Mouse (Mus musculus): Measurements from ENCODE around the gene Kif6. TPM values are rescaled to one million over a fixed set of nuclear protein-coding genes. Genes with fewer than 3 reads are reported as not detected.

The Kif6 gene
- total RNA-seq, 2 experiments from 2014 or later: 4.0 to 5.2 TPM

DNA sequence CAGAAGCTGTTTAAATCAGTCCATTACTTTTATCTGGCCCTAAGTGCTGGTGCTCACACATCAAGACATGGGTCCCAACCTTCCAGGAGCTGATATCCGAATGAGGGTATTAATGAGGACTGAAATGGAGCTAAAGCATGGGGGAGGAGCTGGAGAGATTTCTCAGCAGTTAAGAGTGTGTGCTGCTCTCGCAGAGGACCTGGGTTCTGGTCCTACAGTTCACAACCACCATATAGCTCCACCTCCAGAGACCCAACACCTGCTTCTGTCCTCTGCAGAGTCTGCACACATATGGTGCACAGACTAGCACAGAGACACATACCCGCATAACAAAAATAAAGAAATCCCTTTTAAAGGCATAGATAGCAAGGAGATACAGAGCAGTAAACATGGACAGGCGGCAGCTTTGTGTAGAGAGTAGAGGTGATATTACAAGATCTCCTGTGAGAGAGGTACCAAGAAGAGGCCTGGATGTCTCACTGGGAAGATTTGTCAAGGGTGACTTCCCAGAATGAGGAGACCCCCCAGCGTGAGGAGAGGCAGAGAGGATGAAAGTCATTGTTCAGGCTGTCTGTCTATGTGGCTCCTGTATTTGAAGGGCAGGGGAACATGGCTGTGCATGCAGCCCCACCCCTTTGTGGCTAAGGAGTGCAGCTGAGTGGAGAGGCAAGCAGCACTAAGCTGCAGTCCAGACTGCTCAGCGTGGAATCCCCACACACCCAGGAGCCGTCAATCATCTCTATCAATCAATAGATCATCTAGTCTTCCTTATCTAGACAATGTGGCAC is 173.4 kb downstream of the Kif6 start:
- DNase-seq (ENCODE audit: low spot score in 2 of 2): no peak

DNA sequence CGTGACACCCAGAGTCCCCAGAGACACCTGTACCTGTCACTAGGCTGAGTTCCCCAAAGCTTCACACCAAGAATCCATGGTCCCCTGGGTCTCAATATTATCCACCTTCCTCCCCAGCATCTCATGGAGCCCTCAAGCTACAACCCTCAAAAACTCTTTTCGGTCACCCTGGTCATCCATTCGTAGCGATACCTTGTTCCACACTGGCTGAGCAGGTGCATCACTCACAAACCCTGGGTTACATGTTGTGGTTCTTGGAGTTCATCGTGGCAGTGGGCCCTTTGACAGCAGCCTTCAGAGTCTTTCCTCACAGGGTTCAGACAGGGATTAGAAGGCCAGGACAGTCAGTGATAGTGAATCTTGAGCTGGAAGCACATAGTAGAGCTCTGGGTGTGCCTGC is 176.6 kb downstream of the Kif6 start:
- DNase-seq (ENCODE audit: low spot score in 2 of 2): no peak

DNA sequence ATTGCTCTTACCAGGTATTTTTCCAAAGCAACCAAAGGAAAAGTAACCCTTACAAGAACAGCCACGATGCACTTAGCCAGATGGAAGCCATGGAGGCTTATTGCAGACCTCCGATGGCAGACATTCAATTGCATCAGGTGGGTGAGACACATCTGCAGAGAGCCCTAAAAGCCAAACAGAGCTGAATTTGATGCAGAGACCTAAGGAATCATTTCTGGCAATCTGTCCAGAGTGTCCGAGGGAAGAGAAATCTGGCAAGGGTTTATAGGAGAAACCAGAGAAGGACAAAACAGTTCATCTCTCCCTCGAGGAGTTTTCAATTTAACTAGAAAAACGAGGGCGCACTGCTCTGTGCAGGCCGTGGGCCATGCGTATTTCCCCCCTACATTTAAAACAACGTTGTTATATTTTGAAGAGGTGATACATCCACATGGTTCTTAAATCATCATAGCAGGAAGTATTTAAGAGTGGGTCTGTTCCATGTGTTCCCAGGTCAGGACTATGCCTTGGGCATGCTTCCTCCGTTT is 177.3 kb downstream of the Kif6 start:
- no peak for DNase-seq (ENCODE audit: low spot score in 2 of 2)

DNA sequence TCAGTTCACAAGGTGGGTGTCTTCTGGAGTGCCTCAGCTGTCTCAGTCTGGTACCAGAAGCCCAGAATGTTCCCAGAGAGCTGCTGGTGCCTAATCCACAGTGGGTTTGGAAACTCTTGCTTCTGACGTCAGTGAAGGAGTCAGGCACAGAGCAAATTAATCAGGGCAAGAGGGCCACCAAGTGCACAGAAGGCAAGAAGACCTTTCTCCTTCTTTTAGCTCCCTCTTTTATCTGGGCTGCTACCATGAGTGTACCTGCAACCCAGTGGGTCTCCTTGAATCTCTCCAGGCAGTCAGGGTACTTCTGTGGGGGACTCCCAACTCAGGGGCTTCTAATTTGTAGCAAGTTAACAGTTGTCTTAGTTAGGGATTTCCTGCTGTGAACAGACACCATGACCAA is 178.0 kb downstream of the Kif6 start:
- DNase-seq (ENCODE audit: low spot score in 2 of 2): no peak

DNA sequence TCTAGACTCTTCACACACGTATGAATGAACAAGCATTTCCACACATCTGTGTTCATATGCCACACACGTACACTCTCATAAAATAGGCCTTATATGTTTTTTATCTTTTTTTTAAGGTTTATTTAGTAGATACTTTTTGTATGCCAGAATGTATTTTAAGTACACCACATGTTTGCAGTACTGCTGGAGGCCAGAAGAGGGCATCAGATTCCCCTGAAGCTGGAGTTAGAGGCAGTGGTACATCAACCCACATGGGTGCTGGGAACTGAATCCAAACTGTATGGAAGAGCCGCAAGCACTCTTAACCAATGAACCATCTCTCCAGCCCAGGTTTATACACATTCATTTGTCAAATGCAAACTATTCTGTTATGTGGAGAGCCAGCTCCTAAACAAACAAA is 179.0 kb downstream of the Kif6 start:
- no peak for DNase-seq (ENCODE audit: low spot score in 2 of 2)

DNA sequence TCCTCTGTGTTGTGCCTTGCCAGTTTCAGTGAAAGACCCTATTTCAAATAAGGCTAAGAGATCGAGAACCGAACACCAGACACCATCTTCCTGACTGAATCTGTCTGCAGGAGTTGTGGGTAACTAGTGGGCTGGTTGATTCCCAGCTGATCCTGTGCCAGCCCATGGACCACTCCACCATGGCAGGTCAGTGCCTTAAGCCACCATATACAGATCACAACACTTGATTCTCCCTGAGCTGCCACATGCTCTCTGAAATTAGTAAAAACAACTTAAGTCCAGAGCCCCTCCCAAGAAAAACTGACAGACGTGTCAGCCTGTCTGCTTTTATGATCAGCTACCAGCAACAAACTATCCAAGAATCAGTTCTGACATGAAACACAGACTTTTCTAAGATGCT is 180.3 kb downstream of the Kif6 start:
- DNase-seq (ENCODE audit: low spot score in 2 of 2): no peak

DNA sequence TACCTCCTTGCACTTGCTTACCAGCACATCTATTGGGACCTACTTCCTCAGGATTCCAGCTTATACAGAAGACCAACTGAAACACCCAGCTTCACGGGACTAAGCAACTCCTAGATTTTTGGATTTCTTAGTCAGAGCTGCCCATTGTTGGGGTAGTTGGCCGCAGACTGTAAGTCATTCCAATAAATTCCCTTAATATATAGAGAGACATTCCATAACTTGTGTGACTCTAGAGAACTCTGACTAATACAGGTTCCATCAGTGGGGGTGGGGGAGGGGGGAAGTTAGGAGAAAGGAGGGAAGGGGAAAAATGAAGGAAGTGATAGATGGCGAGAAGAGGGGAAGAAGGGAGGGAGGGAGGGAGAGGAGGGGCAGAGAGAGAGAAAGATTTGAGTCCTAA is 181.2 kb downstream of the Kif6 start:
- no peak for DNase-seq (ENCODE audit: low spot score in 2 of 2)

DNA sequence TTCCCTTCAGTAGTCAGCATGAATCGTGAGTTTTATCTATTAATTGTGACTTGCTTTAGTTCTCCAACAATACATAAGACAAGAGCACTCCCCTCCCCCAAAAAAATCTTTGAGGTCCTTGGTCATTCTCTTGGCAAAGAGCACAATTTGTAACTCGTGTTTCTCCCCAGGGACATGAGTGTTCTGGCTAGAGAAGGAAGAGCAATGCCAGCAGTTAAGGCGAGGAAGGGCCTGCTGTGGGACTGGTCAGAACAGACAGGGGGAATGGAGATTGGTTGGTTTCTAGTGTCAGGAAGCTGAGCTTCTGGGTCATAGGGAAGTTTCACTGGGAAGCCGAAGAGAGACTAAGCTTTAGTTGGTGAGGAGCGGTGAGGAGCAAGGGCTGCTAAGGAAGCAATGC is 184.2 kb downstream of the Kif6 start:
- DNase-seq (ENCODE audit: low spot score in 2 of 2): no peak

DNA sequence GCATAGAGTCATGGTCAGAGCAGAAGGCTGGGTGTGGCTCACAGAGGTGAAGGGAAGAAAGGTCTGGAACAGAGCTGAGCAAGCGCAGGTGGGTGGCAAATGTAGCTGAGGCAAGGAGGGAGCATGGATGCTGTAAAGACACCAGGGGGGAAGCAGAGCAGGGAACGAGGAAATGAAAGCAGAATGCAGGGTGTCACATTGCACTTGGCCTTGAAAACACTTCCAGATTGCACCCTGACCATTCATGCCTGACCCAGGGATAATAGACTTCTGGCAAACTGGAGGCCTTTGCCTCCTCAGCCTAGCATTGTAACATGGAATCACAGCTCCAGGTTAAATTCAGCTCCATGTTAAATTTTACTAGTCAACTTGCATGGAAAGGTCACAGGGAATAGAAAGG is 185.2 kb downstream of the Kif6 start:
- no peak for DNase-seq (ENCODE audit: low spot score in 2 of 2)

DNA sequence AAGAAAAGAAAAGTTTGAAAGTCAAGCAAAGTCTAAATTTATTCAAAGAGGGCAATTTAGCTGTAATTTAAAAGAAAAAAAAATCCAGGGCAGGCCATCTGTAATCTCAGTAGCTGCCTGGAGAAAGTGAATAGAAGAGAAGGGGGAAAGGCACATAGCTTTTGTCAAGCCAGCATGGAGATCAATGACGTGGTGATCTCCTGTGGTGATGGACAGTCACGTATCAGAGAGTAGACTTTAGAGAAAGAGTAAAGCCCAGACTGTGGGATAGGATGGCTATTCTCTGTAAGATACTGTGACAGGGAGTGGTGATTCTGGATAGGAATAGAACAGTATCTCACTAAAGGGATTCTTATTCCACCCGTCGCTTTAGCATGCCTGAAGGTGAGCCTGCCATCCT is 192.5 kb downstream of the Kif6 start:
- DNase-seq (ENCODE audit: low spot score in 2 of 2): no peak

DNA sequence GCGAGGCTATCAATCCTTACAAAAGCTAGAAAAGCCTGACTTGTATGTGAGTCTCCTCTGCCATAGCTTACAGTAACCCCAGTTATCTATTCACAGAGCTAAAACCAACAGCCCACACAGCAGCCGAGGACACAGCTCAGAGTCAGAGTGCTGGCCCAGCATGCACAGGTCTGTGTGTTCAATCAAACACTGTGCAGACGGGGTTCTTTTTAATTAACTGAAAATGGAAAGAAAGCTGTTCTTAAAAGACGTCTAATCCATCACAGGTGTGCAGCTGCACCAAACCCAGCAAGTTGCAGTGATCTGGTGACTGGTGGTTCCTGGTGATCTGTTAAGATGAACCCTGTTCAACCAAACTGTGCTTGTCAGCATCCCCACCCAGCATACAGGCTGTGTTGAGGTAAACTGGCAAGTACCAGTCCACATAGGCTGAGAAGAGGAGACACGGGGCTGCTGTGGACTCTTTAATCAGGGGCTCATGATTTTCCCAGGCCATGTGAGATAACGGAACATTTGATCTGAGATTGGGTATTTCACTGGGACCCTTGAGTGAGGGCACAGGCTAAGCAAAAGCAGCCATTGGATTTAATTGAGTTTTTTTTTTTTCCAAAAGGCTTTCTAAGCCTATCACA is 193.9 kb downstream of the Kif6 start:
- DNase-seq (ENCODE audit: low spot score in 2 of 2): no peak

DNA sequence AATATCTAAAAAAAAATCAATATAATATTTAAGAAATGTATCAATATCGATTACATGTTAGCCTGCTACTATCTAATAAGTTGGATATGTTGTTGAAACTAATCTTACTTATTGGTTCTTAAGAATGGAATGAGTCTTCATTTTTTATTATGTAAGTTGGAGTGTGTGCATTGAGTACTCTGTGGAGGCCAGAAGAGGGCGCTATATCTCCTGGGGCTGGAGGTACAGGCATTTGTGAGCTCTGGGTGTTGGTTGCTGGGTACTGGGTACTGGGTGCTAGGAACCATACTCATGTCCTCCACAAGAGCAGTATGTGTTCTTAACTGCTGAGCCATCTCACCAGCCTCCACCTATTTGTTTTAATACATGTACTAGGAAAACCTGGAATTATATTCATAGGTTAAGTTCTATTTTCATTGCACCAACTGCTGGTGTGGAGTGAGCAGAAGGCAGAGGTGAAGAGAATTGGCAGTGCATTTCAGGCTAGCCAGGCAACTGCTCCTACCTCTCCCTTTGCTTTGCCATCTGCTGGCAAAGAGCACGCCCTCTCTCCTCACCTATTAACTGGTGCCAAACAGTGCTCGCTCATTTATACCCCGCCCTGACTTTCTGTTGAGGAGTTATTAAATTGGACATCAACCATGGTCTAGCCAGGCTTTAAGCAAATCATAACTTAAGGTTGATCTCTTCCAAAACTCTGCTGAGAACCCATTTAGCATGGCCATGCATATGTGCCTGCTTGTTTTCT is 199.1 kb downstream of the Kif6 start:
- DNase-seq (ENCODE audit: low spot score in 2 of 2): no peak

DNA sequence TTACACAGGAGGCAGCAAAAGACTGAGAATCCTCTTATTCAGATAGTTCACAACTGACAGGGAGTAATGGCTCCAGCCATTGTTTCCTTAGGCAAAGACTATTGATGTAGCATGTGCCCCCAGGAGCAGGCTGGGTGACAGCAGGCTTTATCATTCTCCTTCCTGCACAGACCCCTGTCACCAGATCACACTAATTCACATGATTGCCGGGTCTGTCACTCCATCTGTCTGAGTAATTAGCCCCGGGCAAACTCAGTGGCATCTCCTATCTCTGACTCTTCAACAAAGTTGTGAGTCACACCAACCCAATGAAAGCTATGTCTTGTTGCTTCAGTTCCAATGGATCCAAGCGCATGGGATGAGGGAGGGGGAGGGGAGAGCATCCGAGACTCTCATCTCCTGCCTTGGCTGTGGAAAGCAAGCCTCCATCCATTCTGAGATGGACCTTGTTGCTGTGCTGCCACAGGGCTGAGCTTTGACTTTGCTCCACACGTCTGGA is 201.2 kb downstream of the Kif6 start:
- DNase-seq (ENCODE audit: low spot score in 2 of 2): no peak

DNA sequence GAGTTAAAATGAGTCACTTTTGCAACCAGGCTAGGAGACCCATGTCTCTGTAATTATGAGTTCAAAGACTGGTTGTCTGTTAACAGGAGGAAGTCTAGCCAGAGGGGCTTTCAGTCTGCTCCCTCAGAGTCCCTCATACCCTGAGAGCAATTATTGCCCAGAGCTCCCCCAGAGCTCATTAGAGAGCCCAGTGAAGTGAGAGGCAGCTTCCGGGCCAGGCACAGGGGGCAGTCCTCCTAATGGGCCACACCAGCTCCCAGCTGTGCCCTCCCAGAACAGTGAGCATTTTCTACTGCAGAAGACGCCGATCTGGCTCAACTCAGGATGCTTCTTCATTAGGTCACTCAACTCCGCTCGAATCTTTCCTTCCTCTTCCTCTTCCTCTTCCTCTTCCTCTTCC is 201.8 kb downstream of the Kif6 start:
- no peak for DNase-seq (ENCODE audit: low spot score in 2 of 2)

DNA sequence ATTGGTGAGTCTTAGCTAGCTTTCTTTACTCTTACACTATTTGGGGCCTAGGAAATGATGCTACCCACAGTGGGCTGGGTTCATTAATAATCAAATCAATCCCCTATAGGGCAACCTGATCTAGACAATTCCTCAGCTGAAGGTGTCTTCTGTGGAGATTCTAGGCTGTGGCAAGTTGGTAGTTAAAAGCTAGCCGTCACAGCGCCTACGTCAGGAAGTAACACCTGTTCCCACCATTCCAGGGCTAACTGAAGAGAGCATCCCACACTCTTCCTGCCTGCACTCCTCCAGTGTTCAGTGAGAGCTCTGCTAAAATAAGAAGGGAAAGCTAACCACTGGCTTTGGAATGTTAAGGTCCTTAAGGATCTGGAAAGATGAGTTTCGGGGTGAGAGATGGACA is 205.3 kb downstream of the Kif6 start:
- DNase-seq (ENCODE audit: low spot score in 2 of 2): no peak

DNA sequence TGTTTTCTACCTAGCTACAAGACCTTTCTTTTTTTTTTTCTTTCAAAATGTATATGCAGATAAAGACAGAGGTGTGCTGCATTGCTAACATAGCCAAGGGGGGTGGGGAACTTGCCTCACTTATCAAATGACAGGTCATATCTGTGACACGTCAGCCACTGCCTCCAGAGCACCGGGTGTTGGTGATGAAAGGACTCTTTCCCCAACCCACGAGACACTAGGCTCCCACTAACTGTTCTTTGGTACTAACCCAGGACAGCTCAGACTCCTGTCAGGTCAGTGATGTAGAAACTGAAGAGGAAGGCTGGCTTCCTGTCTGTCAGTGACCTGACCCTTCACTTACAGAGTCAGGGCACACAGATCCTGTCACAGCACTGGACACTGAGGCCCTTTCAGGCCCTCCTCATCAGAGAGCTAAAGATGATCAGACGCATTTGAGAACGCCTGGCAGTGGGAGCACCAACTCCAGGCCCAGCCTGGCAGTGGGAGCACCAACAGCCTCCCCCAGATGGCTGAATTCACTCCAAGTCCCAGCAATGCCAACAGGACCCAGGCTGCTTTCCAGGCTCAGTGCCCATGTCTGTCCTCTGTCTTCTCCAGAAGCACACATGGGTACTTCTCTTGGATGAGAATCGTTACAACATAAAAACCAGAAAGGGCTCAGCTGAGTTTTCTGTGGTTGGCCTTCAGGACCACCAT is 209.4 kb downstream of the Kif6 start:
- peak; percentile 59 to 76 for DNase-seq (ENCODE audit: low spot score in 2 of 2)

DNA sequence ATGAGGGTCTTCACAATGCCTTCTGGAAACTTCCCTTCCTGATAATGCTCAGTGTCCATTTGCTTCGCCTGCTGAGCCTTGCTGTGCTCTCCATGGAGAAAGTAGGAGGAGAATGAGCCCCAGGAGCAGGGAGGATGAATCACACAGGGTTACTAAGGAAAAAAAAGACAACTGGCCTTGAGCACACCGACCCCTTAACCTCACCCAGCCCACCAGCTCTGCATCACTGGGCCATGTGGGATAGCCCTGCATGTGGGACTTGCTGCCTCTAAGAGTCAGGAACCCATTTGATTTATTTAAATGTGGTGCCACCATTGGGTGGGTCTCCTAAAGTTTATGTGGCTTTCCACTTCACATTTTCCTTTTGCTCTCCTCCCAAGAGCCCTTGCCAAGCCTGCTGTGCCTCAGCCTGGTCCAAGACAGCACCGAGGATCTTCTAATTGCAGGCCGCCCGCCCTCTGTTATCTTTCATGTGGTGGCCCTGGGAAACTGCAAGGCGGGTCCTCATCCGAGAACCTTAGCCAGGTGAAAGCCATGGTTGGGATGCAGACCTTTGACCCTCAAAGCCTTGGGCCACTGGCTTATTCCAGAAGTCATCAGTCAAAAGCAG is 210.0 kb downstream of the Kif6 start:
- DNase-seq (ENCODE audit: low spot score in 2 of 2): no peak

DNA sequence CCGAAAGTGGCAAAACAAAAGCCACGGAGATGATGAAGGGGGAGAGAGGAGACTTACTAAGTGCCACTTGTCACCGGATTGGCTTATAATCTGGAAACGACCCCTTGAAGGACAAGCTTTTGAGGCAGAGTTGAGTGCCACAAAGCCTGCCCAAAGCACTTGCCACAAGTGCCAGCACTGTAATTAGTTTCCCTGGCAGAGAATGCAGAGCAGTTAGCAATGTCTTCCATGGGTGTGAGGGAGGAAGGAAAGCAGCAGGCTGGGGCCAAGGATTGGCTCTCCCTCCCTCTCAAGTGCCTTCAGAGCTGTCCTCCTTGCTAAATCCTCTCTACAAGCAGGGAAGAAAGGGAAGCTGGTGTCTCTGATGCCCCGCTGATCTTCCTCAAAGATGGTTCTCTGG is 210.9 kb downstream of the Kif6 start:
- no peak for DNase-seq (ENCODE audit: low spot score in 2 of 2)

DNA sequence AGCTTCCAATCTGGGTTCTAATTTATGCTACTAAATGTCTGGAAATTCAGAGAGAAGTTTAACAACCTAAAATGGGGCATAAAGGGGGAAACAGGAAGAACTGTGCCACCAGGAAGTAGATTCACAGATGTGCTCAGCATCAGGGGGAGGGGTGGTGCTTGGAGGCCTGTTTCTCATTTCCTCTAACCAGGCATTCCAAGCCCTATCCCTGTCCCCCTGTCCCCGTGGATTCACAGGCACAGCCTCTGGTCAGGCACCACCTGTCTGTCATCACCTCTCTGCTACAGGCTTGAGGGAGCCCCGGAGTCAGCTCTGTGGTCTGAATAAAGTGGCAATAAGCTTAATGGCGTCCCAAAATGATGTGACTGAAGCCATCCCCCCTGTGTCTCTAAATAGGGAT is 216.8 kb downstream of the Kif6 start:
- no peak for DNase-seq (ENCODE audit: low spot score in 2 of 2)

DNA sequence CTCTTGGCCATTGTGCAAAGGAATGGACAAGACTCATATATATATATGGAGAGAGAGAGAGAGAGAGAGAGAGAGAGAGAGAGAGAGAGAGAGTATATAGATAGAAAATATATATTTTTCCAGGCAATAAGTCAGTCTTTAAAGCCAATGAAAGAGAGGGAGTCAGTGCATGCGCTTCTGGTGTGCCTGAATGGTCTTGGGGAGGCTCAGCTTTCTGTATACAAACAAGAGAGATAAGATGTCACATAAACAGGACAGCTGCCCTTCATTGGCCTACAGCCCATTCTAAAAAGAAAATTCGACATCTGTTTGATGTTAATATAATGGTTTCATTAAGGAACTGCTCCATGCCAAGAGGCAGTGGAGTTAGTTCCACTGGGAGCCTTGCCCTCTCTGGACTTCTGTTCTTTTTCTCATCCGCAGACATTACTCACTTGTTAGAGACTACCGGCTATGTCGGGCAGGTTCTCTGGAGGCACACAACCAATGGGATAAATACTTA is 219.2 kb downstream of the Kif6 start:
- no peak for DNase-seq (ENCODE audit: low spot score in 2 of 2)

DNA sequence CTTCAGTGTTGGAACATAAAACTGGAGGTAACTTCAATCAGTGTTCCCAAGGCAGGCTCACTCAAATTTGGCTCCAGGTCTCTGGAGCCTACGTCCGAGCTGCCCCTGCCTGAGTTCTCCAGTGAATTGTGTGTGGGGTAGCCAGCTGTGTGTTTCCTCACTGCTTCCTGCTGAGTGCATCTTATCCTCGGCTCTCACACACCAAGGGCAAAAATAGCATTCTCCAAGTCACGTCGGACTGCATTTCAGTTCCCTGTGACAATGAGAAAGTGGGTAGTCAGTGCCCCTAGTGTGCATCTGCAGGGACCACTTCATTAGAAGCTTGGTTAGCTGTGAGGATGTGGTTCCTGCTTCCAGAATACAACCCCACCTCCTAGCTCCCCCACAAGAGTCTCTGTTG is 222.5 kb downstream of the Kif6 start:
- no peak for DNase-seq (ENCODE audit: low spot score in 2 of 2)

Data from layer of hippocampus, adult 18-20 months (tissue).